Mouse (Mus musculus) liver, embryonic 15.5 days (tissue): Measurements from ENCODE around the gene Ago3. TPM values are rescaled to one million over a fixed set of nuclear protein-coding genes. Genes with fewer than 3 reads are reported as not detected.
A peak's percentile ranks its signal among the peaks of the same experiment; 100 is the strongest.

Source experiments
- ATAC-seq: fragments of 200-750 bp; cut with Nextera tagmentation; 2 replicates; pipeline ENCODE4 v1.8.0; 2017; ENCODE audit warnings: moderate number of reproducible peaks, mild to moderate bottlenecking, moderate library complexity; ENCODE audit not compliant: insufficient read depth
- H3K27ac ChIP-seq: fragments of 300-500 bp; sonication (generic); replicated peaks from 2 replicates; pipeline ENCODE4 v1.5.1; 2015; ENCODE audit warnings: mild to moderate bottlenecking, inconsistent platforms
- H3K27me3 ChIP-seq: fragments of 300-500 bp; sonication (generic); 2 replicates; pipeline ENCODE4 v1.6.1; 2015; ENCODE audit warnings: mild to moderate bottlenecking, inconsistent platforms
- H3K36me3 ChIP-seq: fragments of 300-500 bp; sonication (generic); replicated peaks from 2 replicates; pipeline ENCODE4 v1.6.1; 2015; ENCODE audit warnings: moderate library complexity, mild to moderate bottlenecking, inconsistent platforms
- H3K4me1 ChIP-seq: fragments of 300-500 bp; sonication (generic); replicated peaks from 2 replicates; pipeline ENCODE4 v1.6.1; 2015; ENCODE audit warnings: inconsistent platforms
- H3K4me2 ChIP-seq: fragments of 300-500 bp; sonication (generic); 2 replicates; pipeline ENCODE4 v1.6.1; 2015; ENCODE audit warnings: moderate library complexity, mild to moderate bottlenecking, inconsistent platforms
- H3K4me3 ChIP-seq: fragments of 300-500 bp; sonication (generic); replicated peaks from 2 replicates; pipeline ENCODE4 v1.5.1; 2015; ENCODE audit warnings: mild to moderate bottlenecking, inconsistent platforms
- H3K9ac ChIP-seq: fragments of 300-500 bp; sonication (generic); 2 replicates; pipeline ENCODE4 v1.6.1; 2015; ENCODE audit warnings: moderate library complexity, mild to moderate bottlenecking, inconsistent platforms
- H3K9me3 ChIP-seq: fragments of 300-500 bp; sonication (generic); replicated peaks from 2 replicates; pipeline ENCODE4 v1.6.1; 2016; ENCODE audit warnings: inconsistent platforms
- WGBS: fragments of 180-500 bp; shearing (Covaris S2); methylation state at CpG from one replicate; pipeline ENCODE4 v1.1.7; 2015; ENCODE audit warnings: mixed read lengths; ENCODE audit not compliant: insufficient replicate concordance; 5-methylcytosine and 5-hydroxymethylcytosine counted together
- polyA plus RNA-seq: library from polyadenylated mRNA; unstranded; fragments of >200 nt; fragmentation: Nextera tagmentation; extraction: Ambion mirVana; gene quantifications from 2 replicates; pipeline ENCODE4 v1.2.1, GENCODE M21; 2015

Ago3 gene
- polyA plus RNA-seq, 1 experiment from 2014 or later = 5.2 TPM

DNA sequence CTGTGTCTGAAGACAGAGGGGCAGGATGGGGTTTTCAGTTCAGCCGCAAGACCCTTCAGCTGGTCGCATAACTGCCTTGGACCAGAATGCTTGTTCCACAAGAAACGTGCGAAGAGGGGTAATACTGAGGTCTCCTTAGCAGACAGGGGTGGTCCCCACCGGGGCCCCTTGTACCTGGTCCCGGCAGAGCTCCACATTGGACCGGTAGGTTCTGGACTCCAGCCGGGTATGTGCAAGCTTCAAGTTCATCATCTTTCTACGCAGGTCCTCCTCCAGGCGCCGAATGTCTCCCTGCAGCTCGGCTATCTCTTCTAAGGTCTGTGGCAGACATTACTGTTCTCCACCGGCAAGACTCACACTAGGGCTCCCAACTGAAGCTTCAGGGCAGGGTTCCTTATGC, 106.7 kb downstream of the Ago3 start:
- H3K36me3 ChIP-seq = peaks cover 7% of the 10 kb centered on the region
- 88% methylated on average over 13 of the region's 13 CpGs for WGBS
- ATAC-seq = no peak
- no peak overlapping the region for H3K4me2 ChIP-seq
- peaks cover 18% of the 10 kb centered on the region for H3K27me3 ChIP-seq
- no peak overlapping the region for H3K9ac ChIP-seq
- H3K4me3 ChIP-seq = no peak overlapping the region
- H3K4me1 ChIP-seq = peaks cover 28% of the 10 kb centered on the region
- no peaks in the 10 kb centered on the region for H3K9me3 ChIP-seq
- no peak overlapping the region for H3K27ac ChIP-seq

DNA sequence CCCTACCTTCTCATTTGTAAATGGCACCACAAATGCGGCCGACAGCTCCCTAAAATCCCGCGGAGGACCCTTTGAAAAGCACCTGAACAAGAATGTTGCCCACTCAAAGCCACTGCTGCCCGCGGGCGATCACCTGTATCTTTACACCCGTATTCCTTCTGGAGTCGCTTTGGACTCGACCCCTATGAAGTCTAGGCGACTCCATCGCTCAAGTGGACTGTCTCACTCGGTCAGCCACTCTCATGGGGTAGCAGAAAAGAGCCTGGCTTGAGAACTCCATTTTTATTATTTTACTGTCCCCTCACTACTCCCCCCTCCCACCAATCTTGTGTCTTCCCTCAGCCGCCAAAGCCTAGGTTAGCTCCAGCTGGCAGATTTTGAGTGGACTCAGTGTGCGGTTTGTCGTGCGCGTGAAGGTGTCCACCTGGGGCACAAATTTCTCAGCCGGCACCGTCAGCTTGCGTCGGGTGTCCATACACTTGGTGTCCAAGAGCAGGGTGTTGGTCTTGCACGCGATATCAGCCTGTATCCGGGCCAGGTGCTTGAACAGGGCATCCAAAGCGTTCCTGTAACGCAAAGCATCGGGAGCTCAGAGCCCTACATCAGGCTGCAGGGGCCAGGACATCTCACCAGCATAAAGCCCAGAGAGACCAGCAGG, 107.4 kb downstream of the Ago3 start:
- H3K27me3 ChIP-seq = peaks cover 18% of the 10 kb centered on the region
- H3K9me3 ChIP-seq = no peaks in the 10 kb centered on the region
- H3K9ac ChIP-seq = peak overlapping the region; percentile 73
- peaks cover 14% of the 10 kb centered on the region for H3K36me3 ChIP-seq
- ATAC-seq = no peak
- 54% methylated on average over 28 of the region's 28 CpGs for WGBS
- 0 out of 2 replicates have a peak overlapping the region, but pooled peaks have one; percentile 48 for H3K27ac ChIP-seq
- peak overlapping the region; percentile 86 for H3K4me3 ChIP-seq
- H3K4me1 ChIP-seq = peaks cover 28% of the 10 kb centered on the region
- H3K4me2 ChIP-seq = peak overlapping the region; percentile 86

DNA sequence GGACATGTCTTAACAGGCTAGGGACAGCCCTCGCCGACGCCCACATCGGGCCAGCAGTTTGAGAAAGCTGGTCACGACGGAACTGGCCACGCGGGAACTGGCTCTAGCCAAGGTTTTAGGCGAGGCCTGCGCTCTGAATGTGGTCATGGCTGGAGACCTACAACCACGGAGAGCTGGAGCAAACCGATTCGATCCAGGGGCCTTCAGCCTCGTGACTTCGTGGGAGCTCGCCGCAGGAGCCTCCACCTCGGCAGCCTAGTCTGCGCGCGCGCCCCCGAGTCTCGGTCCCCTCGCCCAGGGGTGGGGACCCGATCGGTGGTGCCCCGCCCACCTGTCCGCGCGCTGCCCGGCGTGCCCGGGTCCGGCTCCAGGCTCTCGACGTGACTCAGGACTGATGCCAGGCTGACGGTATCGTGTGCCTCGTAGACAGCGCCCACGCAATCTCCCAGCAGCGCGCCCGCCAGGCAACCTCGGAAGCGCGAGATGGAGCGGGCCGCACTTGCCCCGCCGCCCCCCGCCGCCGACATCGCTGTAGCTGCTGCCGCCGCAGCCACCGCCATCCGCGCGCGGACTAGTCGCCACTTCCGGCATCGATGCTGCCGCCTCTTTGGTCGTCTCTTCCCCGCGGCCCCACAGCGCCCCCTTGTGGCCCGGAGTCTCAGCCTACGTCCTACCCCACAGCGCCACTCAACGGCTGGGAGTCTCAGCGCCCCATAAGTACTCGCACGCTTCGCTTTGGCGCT, 108.1 kb downstream of the Ago3 start, which contains the start of gene Adprhl2:
Gene Adprhl2 (minus strand): TSS at position 593 of the 743 bp plus-strand sequence.
- H3K9ac ChIP-seq = peak within 1 kb of the TSS; percentile 73
- peak within 1 kb of the TSS; percentile 86 for H3K4me2 ChIP-seq
- peak within 1 kb of the TSS; percentile 48 for H3K27ac ChIP-seq
- H3K4me1 ChIP-seq = peaks cover 28% of the 10 kb centered on the region
- H3K27me3 ChIP-seq = peaks cover 18% of the 10 kb centered on the region
- peaks cover 21% of the 10 kb centered on the region for H3K36me3 ChIP-seq
- no peaks in the 10 kb centered on the region for H3K9me3 ChIP-seq
- peak; percentile 80 for ATAC-seq
- H3K4me3 ChIP-seq = peak within 1 kb of the TSS; percentile 86
- under 1% methylated on average over 80 of the region's 80 CpGs for WGBS

GRCm38 (mm10) chr4:126319806-126320205, 109.5 kb downstream of the Ago3 start:
- ATAC-seq = no peak
- peaks cover 29% of the 10 kb centered on the region for H3K36me3 ChIP-seq
- H3K27ac ChIP-seq = 0 out of 2 replicates have a peak overlapping the region, but pooled peaks have one; percentile 48
- peaks cover 28% of the 10 kb centered on the region for H3K4me1 ChIP-seq
- peak overlapping the region; percentile 86; the same call in 1 of the 2 replicates for H3K4me2 ChIP-seq
- H3K4me3 ChIP-seq = no peak overlapping the region
- H3K9ac ChIP-seq = no peak overlapping the region
- H3K27me3 ChIP-seq = peaks cover 9% of the 10 kb centered on the region
- 74% methylated on average over 6 of the region's 6 CpGs for WGBS
- H3K9me3 ChIP-seq = no peaks in the 10 kb centered on the region

GRCm38 (mm10) chr4:126316443-126317040, 112.8 kb downstream of the Ago3 start:
- 86% methylated on average over 13 of the region's 13 CpGs for WGBS
- Histone ChIP-seq H3K4me3 (no peak overlapping the region), H3K9ac (no peak overlapping the region), H3K36me3 (peaks cover 29% of the 10 kb centered on the region), H3K4me2 (no peak overlapping the region), H3K27ac (no peak overlapping the region), H3K9me3 (no peaks in the 10 kb centered on the region), H3K27me3 (no peaks in the 10 kb centered on the region), H3K4me1 (peaks cover 22% of the 10 kb centered on the region)
- no peak for ATAC-seq

DNA sequence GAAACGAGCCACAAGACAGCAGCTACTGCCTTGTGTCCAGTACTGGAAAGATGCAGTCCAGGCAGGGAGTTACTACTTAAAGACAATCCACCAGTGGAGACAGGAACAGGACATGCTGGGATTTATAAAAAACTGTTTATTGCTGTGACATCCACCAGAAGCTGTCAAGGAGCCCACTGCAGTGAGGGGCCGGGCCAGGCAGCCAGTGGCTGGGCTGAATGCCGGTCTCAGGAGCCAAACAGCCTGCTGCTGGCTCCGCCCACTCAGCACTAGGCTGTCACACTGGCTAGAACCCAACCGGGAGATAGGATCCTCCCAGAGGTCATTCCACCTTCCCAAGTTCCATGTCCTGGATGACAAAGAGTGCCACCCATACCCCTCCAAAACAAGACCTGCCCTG, 113.4 kb downstream of the Ago3 start:
- 49% methylated on average over 5 of the region's 5 CpGs for WGBS
- Histone ChIP-seq H3K9me3 (no peaks in the 10 kb centered on the region), H3K4me2 (no peak overlapping the region)

DNA sequence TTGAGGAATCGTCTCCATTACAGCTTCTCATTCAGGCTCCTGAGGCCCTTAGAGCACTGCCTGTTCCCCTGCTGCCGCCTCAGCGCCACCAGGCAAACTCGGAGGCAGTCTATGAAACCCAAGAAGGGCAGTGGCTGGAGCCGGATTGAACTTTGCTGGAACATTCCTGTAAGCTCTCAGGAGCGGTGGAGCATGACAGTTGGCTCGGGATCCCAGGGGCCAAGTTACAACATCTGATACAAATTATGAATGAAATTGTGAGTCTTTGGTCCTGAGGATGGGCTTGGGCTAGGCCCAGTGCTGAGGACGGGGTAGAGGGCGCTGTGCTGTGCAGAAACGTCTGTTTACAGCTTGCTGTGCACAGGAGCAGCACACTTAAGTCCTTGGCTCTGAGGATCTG, 115.0 kb downstream of the Ago3 start:
- H3K36me3 ChIP-seq = peaks cover 29% of the 10 kb centered on the region
- 67% methylated on average over 10 of the region's 10 CpGs for WGBS
- H3K4me3 ChIP-seq = no peak overlapping the region
- H3K4me1 ChIP-seq = peaks cover 8% of the 10 kb centered on the region; the same call in 1 of the 2 replicates
- H3K27me3 ChIP-seq = peaks cover 4% of the 10 kb centered on the region; the same call in 1 of the 2 replicates
- no peak overlapping the region for H3K9ac ChIP-seq
- no peak overlapping the region for H3K4me2 ChIP-seq
- no peak overlapping the region for H3K27ac ChIP-seq
- ATAC-seq = no peak
- no peaks in the 10 kb centered on the region for H3K9me3 ChIP-seq

More for the DNA sequence above, 113.4 kb downstream of the Ago3 start:
- H3K27me3 ChIP-seq = no peaks in the 10 kb centered on the region
- no peak overlapping the region for H3K4me3 ChIP-seq
- H3K9ac ChIP-seq = no peak overlapping the region
- peaks cover 29% of the 10 kb centered on the region for H3K36me3 ChIP-seq
- ATAC-seq = no peak
- no peak overlapping the region for H3K27ac ChIP-seq
- H3K4me1 ChIP-seq = peaks cover 19% of the 10 kb centered on the region

DNA sequence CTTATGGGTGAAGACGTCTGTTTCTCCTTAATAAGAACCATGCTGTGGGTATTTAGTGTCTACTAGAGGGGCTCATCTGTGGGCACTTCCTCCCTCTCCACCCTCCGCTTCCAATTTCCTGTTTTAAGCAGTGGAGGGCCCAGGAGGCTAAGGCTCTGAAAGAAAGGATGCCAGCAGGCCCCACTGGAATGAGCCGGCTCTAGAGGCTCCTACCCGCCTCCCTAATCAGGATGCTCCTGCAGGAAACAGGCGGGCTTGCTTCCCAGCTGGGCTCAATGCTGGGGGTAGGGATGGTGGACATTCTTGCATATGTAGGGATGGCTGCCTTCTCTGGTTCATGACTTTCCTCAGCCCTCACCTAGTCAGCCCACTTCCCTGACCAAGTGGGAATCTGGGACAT, 116.2 kb downstream of the Ago3 start:
- Histone ChIP-seq H3K4me1 (peaks cover 4% of the 10 kb centered on the region; the same call in 1 of the 2 replicates), H3K36me3 (peaks cover 27% of the 10 kb centered on the region), H3K4me3 (no peak overlapping the region), H3K4me2 (no peak overlapping the region), H3K27me3 (peaks cover 9% of the 10 kb centered on the region; the same call in 1 of the 2 replicates), H3K9me3 (no peaks in the 10 kb centered on the region), H3K27ac (no peak overlapping the region), H3K9ac (no peak overlapping the region)
- 47% methylated on average over 5 of the region's 5 CpGs for WGBS
- no peak for ATAC-seq

DNA sequence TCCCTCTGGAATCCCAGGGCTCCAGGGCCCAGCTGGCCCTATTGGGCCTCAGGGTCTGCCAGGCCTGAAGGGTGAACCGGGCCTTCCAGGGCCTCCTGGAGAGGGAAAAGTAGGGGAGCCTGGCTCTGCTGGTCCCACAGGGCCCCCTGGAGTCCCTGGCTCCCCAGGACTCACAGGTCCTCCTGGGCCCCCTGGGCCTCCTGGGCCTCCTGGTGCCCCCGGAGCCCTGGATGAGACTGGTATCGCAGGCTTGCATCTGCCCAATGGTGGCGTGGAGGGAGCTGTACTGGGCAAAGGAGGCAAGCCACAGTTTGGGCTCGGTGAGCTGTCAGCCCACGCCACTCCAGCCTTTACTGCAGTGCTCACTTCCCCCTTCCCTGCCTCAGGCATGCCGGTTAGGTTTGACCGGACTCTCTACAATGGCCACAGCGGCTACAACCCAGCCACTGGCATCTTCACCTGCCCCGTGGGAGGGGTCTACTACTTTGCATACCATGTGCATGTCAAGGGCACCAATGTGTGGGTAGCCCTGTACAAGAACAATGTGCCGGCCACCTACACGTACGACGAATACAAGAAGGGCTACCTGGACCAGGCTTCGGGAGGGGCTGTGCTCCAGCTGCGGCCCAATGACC, 117.7 kb downstream of the Ago3 start:
- Histone ChIP-seq H3K4me2 (no peak overlapping the region), H3K36me3 (peaks cover 12% of the 10 kb centered on the region), H3K9ac (no peak overlapping the region), H3K9me3 (no peaks in the 10 kb centered on the region), H3K27me3 (peaks cover 17% of the 10 kb centered on the region; the same call in 1 of the 2 replicates), H3K4me3 (no peak overlapping the region), H3K27ac (no peak overlapping the region), H3K4me1 (peaks cover 4% of the 10 kb centered on the region; the same call in 1 of the 2 replicates)
- no peak for ATAC-seq
- WGBS = 78% methylated on average over 15 of the region's 16 CpGs

- no peak overlapping the region for H3K4me2 ChIP-seq
- H3K9me3 ChIP-seq = no peaks in the 10 kb centered on the region
- peaks cover 18% of the 10 kb centered on the region; the same call in 1 of the 2 replicates for H3K27me3 ChIP-seq
- H3K4me3 ChIP-seq = no peak overlapping the region
- H3K9ac ChIP-seq = no peak overlapping the region
- ATAC-seq = no peak
- no peak overlapping the region for H3K27ac ChIP-seq
- WGBS = 60% methylated on average over 7 of the region's 7 CpGs
- H3K36me3 ChIP-seq = no peaks in the 10 kb centered on the region
- peaks cover 4% of the 10 kb centered on the region; the same call in 1 of the 2 replicates for H3K4me1 ChIP-seq
Measured at GRCm38 (mm10) chr4:126310344-126310743, 119.0 kb downstream of the Ago3 start.
